Mouse (Mus musculus): Measurements from ENCODE around the gene Pde1c. TPM values are rescaled to one million over a fixed set of nuclear protein-coding genes. Genes with fewer than 3 reads are reported as not detected.
"Not testable (repeated sequence)": the region's sequence is repeated elsewhere in the genome, so short reads cannot be mapped to it uniquely, and the experiment has no call there.

Gene Pde1c
- polyA plus RNA-seq (2014; fragmentation: Nextera tagmentation; extraction: Ambion mirVana): 4.6 and 6.2 TPM in 2 replicates

DNA sequence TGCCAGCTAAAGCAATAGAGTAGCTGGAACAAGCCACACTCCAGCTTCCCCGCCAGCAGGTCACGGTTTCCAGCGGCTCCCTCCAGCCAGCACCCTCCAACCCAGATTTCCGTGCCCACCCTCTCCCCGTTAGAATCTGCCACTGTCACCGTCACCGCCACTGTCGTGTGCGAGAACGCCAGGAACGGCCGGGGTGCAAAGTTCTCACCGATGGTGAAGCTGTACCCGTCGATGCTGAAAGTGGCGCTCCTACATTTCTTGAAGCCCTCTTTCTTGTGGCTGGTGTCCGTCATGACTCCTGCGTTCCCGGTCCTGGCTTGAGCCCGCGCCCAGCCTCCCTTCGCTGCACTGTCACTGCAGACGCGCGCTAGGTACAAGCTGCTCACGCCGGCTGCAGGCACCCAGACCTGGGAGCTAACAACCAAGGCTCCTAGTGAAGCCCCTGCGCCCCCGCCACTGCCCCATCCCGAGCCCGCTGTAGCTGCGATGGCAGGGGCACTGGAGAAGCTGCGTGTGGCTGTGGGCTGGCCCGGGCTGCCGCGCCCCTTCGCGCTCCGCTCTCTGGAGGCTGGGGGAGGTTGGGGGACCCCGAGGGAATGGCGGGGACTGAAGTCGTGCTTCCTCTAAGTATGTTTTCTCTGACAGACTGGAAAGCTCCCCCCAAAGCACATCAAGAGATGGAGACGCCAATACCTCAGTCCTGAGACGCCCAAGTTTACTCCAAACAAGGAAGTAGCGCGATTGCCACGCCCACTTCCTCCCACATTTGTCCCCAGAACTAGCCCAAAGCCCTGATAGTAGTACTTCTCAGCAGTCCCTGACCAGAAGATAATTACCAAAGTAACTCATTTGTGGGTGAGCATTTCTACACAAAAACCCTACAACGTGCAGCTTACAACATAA, at the start of gene Pde1c:
Pde1c (minus strand) TSS at position 634 of the 903 bp plus-strand sequence.
- H3K27me3 ChIP-seq (ENCODE audit: control insufficient read depth, insufficient read depth, low read length): no peaks in the 10 kb centered on the region

GRCm38 (mm10) chr6:56616982-56617613, 48.2 kb upstream of the Pde1c start:
- no peaks in the 10 kb centered on the region for H3K9me3 ChIP-seq (ENCODE audit: control insufficient read depth, low read length)
- H3K4me1 ChIP-seq (replicated peaks; ENCODE audit: control insufficient read depth, insufficient read depth, low read length): peaks cover 8% of the 10 kb centered on the region
- H3K36me3 ChIP-seq (ENCODE audit: control insufficient read depth, insufficient read depth, low read length): no peaks in the 10 kb centered on the region
- no peak overlapping the region for H3K9ac ChIP-seq (ENCODE audit: low read length)
- H3K4me2 ChIP-seq (ENCODE audit: low read depth, low read length, severe bottlenecking): no peak overlapping the region
- 28% methylated on average over 7 of the region's 7 CpGs for WGBS
- peak; percentile 79 for ATAC-seq (replicated peaks; ENCODE audit: low FRiP score)
- H3K4me3 ChIP-seq (ENCODE audit: low read depth, low read length): no peak overlapping the region
- H3K27ac ChIP-seq (ENCODE audit: low read depth, low read length): peak overlapping the region; percentile 63
- DNase-seq (ENCODE audit: low spot score): peak; percentile 60
- no peaks in the 10 kb centered on the region for H3K27me3 ChIP-seq (ENCODE audit: control insufficient read depth, insufficient read depth, low read length)

More for the DNA sequence above, at the start of gene Pde1c:
- Histone ChIP-seq H3K9ac (ENCODE audit: low read length) (peak within 1 kb of the TSS; percentile 58), H3K36me3 (ENCODE audit: control insufficient read depth, insufficient read depth, low read length) (no peaks in the 10 kb centered on the region), H3K4me1 (replicated peaks; ENCODE audit: control insufficient read depth, insufficient read depth, low read length) (no peaks in the 10 kb centered on the region), H3K27ac (ENCODE audit: low read depth, low read length) (no peak within 1 kb of the TSS), H3K9me3 (ENCODE audit: control insufficient read depth, low read length) (no peaks in the 10 kb centered on the region), H3K4me2 (ENCODE audit: low read depth, low read length, severe bottlenecking) (peak within 1 kb of the TSS; percentile 86), H3K4me3 (ENCODE audit: low read depth, low read length) (peak within 1 kb of the TSS; percentile 62)
- peak; percentile 84 for ATAC-seq (replicated peaks; ENCODE audit: low FRiP score)
- WGBS: 1% methylated on average over 48 of the region's 48 CpGs
- peak; percentile 72 for DNase-seq (ENCODE audit: low spot score)

DNA sequence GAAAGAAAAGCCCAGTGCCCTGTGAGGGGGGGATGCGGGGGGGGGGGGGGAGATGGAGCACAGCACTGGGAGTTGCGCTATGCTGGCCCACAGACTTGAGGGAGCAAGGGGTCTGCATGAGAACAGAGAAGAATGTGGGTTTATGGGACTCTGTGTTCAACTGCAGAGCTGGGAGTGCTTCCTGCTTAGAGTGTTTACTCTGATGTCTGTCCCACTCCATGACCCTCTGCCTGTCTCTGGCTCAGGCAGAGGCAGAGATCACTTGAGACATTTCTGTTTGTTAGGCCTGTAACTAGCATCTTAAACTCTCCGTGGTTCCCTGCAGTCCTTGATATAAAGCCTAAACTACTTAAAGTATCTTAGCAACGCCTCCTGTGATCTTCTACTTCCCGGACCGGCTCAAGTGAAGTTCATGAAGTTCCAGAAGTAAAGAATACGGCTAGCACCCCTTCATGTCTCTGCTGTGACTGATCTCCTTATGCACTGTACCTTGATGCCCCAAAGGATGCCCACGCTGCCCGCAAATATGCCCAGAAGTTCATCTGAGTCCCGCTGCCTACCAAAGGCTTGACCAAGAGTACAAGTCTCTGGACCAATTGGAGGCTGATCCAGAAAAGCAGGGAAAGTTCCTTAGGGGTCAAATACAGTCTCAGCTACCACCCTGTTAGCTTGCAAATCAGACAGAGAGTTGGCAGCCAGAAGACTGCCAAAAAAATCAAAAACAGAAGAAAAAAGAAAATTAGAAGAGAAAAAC, 47.5 kb upstream of the Pde1c start:
- DNase-seq (ENCODE audit: low spot score): no peak
- 0 out of 2 replicates have a peak, but pooled peaks have one; percentile 21 for ATAC-seq (replicated peaks; ENCODE audit: low FRiP score)
- H3K36me3 ChIP-seq (ENCODE audit: control insufficient read depth, insufficient read depth, low read length): no peaks in the 10 kb centered on the region
- H3K9ac ChIP-seq (ENCODE audit: low read length): no peak overlapping the region
- H3K4me2 ChIP-seq (ENCODE audit: low read depth, low read length, severe bottlenecking): no peak overlapping the region
- WGBS: 64% methylated on average over 10 of the region's 10 CpGs
- no peaks in the 10 kb centered on the region for H3K9me3 ChIP-seq (ENCODE audit: control insufficient read depth, low read length)
- no peak overlapping the region for H3K4me3 ChIP-seq (ENCODE audit: low read depth, low read length)
- peaks cover 8% of the 10 kb centered on the region for H3K4me1 ChIP-seq (replicated peaks; ENCODE audit: control insufficient read depth, insufficient read depth, low read length)
- H3K27ac ChIP-seq (ENCODE audit: low read depth, low read length): peak overlapping the region; percentile 13; the same call in 1 of the 2 replicates
- no peaks in the 10 kb centered on the region for H3K27me3 ChIP-seq (ENCODE audit: control insufficient read depth, insufficient read depth, low read length)

DNA sequence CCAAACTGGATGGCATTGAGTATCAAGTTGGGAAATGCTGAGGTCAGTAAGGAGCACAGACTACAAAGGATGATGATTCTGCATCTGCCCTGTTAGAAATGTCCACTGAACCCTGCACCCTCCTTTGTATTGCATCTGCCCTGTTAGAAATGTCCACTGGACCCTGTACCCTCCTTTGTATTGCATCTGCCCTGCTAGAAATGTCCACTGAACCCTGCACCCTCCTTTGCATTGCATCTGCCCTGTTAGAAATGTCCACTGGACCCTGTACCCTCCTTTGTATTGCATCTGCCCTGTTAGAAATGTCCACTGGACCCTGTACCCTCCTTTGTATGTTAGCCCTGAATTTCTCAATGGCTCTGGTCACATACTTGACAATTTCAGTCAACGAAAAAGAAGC, 40.6 kb upstream of the Pde1c start:
- not testable (repeated sequence) for DNase-seq (ENCODE audit: low spot score); H3K9ac ChIP-seq (ENCODE audit: low read length); H3K4me1 ChIP-seq (replicated peaks; ENCODE audit: control insufficient read depth, insufficient read depth, low read length); ATAC-seq (replicated peaks; ENCODE audit: low FRiP score); H3K27me3 ChIP-seq (ENCODE audit: control insufficient read depth, insufficient read depth, low read length); H3K36me3 ChIP-seq (ENCODE audit: control insufficient read depth, insufficient read depth, low read length); H3K4me2 ChIP-seq (ENCODE audit: low read depth, low read length, severe bottlenecking); H3K27ac ChIP-seq (ENCODE audit: low read depth, low read length); H3K9me3 ChIP-seq (ENCODE audit: control insufficient read depth, low read length); H3K4me3 ChIP-seq (ENCODE audit: low read depth, low read length)
- 72% methylated on average over 1 of the region's 1 CpGs for WGBS

DNA sequence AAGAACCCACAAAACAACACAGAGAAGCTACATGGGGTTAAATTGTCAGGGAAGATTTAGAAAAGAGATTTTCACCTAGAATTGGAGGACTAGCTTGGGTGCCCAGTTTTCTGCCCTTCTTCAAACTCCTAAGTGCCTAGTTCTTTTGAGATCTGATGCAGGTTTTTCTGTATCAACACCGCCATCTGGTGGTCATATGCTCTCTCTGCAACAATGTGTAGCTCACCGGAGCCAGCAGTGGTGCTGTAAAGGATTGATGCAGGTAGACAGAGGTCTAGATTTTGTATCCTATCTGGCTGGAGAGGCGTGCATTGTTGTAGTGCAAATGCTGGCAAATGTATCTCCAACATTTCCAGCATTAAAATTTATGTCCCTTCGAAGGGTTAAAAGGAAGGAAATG, 39.4 kb upstream of the Pde1c start:
- 9% methylated on average over 4 of the region's 4 CpGs for WGBS
- peak; percentile 69; the same call in 1 of the 2 replicates for ATAC-seq (replicated peaks; ENCODE audit: low FRiP score)

DNA sequence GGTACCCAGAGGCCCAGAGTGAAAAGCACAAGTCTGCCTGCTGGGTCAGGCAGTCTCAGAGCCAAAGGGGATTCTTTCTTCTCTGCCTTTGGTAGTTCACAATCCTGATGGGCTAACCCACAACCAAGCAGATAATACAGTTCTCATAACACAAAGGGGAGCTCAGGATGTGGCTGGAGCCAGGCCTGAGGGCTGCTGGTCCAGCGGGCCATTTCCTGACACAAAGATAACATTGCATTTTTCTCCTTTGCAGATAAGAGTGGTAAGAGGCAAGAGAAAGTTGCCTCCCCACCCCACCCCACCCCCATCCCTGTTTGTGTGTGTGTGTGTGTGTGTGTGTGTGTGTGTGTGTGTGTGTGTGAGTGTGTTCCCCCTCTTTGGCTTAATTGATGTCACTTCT, 10.7 kb upstream of the Pde1c start:
- DNase-seq (ENCODE audit: low spot score): no peak
- WGBS: 42% methylated on average over 1 of the region's 1 CpGs
- Histone ChIP-seq H3K27ac (ENCODE audit: low read depth, low read length) (no peak overlapping the region), H3K9ac (ENCODE audit: low read length) (no peak overlapping the region), H3K4me2 (ENCODE audit: low read depth, low read length, severe bottlenecking) (no peak overlapping the region), H3K4me3 (ENCODE audit: low read depth, low read length) (no peak overlapping the region), H3K9me3 (ENCODE audit: control insufficient read depth, low read length) (no peaks in the 10 kb centered on the region), H3K36me3 (ENCODE audit: control insufficient read depth, insufficient read depth, low read length) (no peaks in the 10 kb centered on the region), H3K27me3 (ENCODE audit: control insufficient read depth, insufficient read depth, low read length) (no peaks in the 10 kb centered on the region), H3K4me1 (replicated peaks; ENCODE audit: control insufficient read depth, insufficient read depth, low read length) (no peaks in the 10 kb centered on the region)
- ATAC-seq (replicated peaks; ENCODE audit: low FRiP score): no peak

More for the DNA sequence above, 39.4 kb upstream of the Pde1c start:
- no peak overlapping the region for H3K4me3 ChIP-seq (ENCODE audit: low read depth, low read length)
- H3K4me1 ChIP-seq (replicated peaks; ENCODE audit: control insufficient read depth, insufficient read depth, low read length): no peaks in the 10 kb centered on the region
- no peaks in the 10 kb centered on the region for H3K27me3 ChIP-seq (ENCODE audit: control insufficient read depth, insufficient read depth, low read length)
- H3K4me2 ChIP-seq (ENCODE audit: low read depth, low read length, severe bottlenecking): no peak overlapping the region
- H3K9ac ChIP-seq (ENCODE audit: low read length): no peak overlapping the region
- no peaks in the 10 kb centered on the region for H3K9me3 ChIP-seq (ENCODE audit: control insufficient read depth, low read length)
- H3K27ac ChIP-seq (ENCODE audit: low read depth, low read length): no peak overlapping the region
- DNase-seq (ENCODE audit: low spot score): peak; percentile 80
- no peaks in the 10 kb centered on the region for H3K36me3 ChIP-seq (ENCODE audit: control insufficient read depth, insufficient read depth, low read length)

GRCm38 (mm10) chr6:56560891-56561290, 8.0 kb downstream of the Pde1c start:
- Histone ChIP-seq H3K9ac (ENCODE audit: low read length) (no peak overlapping the region), H3K4me1 (replicated peaks; ENCODE audit: control insufficient read depth, insufficient read depth, low read length) (no peaks in the 10 kb centered on the region), H3K4me2 (ENCODE audit: low read depth, low read length, severe bottlenecking) (no peak overlapping the region), H3K4me3 (ENCODE audit: low read depth, low read length) (no peak overlapping the region), H3K9me3 (ENCODE audit: control insufficient read depth, low read length) (no peaks in the 10 kb centered on the region), H3K27ac (ENCODE audit: low read depth, low read length) (no peak overlapping the region), H3K27me3 (ENCODE audit: control insufficient read depth, insufficient read depth, low read length) (no peaks in the 10 kb centered on the region), H3K36me3 (ENCODE audit: control insufficient read depth, insufficient read depth, low read length) (no peaks in the 10 kb centered on the region)
- DNase-seq (ENCODE audit: low spot score): no peak
- ATAC-seq (replicated peaks; ENCODE audit: low FRiP score): no peak
- WGBS: 77% methylated on average over 2 of the region's 2 CpGs

- no peak for ATAC-seq (replicated peaks; ENCODE audit: low FRiP score)
- 79% methylated on average over 2 of the region's 2 CpGs for WGBS
- Histone ChIP-seq H3K36me3 (ENCODE audit: control insufficient read depth, insufficient read depth, low read length) (no peaks in the 10 kb centered on the region), H3K9me3 (ENCODE audit: control insufficient read depth, low read length) (no peaks in the 10 kb centered on the region), H3K27me3 (ENCODE audit: control insufficient read depth, insufficient read depth, low read length) (no peaks in the 10 kb centered on the region), H3K4me3 (ENCODE audit: low read depth, low read length) (no peak overlapping the region), H3K4me2 (ENCODE audit: low read depth, low read length, severe bottlenecking) (no peak overlapping the region), H3K4me1 (replicated peaks; ENCODE audit: control insufficient read depth, insufficient read depth, low read length) (no peaks in the 10 kb centered on the region), H3K27ac (ENCODE audit: low read depth, low read length) (no peak overlapping the region), H3K9ac (ENCODE audit: low read length) (no peak overlapping the region)
- DNase-seq (ENCODE audit: low spot score): no peak
Observed at GRCm38 (mm10) chr6:56560474-56560888, 8.4 kb downstream of the Pde1c start.
